Mouse (Mus musculus): Measurements from ENCODE around the gene Dusp13. TPM values are rescaled to one million over a fixed set of nuclear protein-coding genes. Genes with fewer than 3 reads are reported as not detected.

The Dusp13 gene
- polyA plus RNA-seq, 1 experiment: 0.75 TPM

DNA sequence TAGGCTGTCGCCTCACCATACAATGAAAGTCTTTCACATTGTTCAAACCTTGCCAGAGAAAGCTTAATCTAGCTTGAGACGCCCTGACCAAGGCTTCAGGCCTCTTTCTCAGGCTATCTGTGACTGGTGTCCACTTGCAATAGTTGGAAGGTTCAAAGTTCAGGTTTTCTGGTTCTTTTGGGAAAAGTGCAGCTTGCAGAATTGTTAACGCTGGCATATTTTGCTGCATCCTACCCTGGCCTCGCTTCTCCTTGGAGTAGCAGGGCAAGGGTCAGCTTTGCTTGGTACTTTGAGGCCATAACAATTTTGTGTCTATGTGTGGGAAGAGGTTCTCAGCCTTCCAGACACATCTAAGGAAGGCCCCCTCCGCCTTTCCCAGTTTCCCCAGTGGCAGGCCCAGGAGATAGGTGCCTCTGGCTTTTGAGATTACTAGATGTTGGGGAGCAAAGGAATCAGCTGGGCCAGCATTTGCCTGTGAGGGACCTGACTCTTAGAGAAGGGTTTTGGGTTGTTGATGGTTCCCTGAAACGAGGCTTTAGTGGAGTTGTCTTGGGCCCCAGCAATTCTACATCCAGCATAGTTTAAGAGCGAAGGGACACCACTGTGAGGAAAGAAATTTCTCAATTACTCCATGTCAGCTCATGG lies 54.7 kb downstream of the Dusp13 start:
- H3K4me1 ChIP-seq (replicated peaks; ENCODE audit: control insufficient read depth, insufficient read depth, low read length): no peaks in the 10 kb centered on the region
- 93% methylated on average over 7 of the region's 7 CpGs for WGBS
- no peaks in the 10 kb centered on the region for H3K27me3 ChIP-seq (ENCODE audit: control insufficient read depth, insufficient read depth, low read length)
- no peak overlapping the region for H3K4me3 ChIP-seq (ENCODE audit: control insufficient read depth, insufficient read depth, low read length)
- H3K36me3 ChIP-seq (ENCODE audit: control insufficient read depth, insufficient read depth, low read length): no peaks in the 10 kb centered on the region
- TF ChIP-seq POLR2A (IDR thresholded peaks at IDR 0.05; ENCODE audit: control insufficient read depth, extremely low read depth, insufficient read depth, low read length, poor library complexity) (no peak), CTCF (IDR thresholded peaks at IDR 0.05; ENCODE audit: borderline replicate concordance, control insufficient read depth, extremely low read depth, insufficient read depth, low read length, poor library complexity) (no peak)
- DNase-seq: no peak
- no peak overlapping the region for H3K27ac ChIP-seq (ENCODE audit: control insufficient read depth, insufficient read depth, low read length)

DNA sequence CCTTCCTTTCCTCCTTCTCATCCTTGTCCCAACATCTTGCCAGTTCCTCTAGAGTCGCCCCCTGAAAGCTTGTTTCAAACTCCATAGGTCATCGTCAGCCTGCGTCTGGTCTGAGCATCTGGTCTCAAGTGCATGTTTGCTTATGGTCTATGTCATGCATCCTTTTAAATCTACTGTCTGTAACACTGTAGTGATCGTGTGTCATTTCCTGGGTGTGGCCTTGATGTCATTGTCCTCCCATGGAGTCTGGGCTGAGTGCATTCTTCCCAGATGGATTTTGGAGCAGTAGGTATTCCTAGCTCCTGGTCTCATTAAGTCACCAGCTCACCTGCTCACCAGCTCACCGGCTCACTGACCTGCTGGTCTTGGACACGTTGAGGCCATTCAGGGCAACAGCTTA lies 56.0 kb downstream of the Dusp13 start:
- WGBS: 86% methylated on average over 6 of the region's 6 CpGs

DNA sequence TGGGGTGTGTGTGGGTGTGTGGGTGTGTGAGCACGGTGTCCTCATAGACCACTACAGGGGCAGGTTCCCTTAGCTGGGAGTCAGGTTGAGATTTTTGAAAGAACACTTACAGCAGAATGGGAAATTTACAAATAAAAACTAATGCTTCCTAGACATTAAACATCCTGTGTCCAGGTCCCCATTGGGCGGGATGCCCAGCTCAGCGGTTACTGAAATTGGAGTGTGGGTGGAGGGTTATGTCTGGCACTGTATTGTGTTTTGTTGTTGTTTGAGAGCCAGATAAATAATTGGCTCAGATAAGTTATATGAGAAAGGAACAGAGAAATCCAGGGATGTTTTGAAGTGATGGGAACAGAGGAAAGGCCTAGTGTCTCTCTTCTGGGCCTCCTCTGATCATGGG lies 59.9 kb downstream of the Dusp13 start:
- 89% methylated on average over 3 of the region's 3 CpGs for WGBS
- Histone ChIP-seq H3K27ac (ENCODE audit: control insufficient read depth, insufficient read depth, low read length) (no peak overlapping the region), H3K36me3 (ENCODE audit: control insufficient read depth, insufficient read depth, low read length) (no peaks in the 10 kb centered on the region), H3K27me3 (ENCODE audit: control insufficient read depth, insufficient read depth, low read length) (no peaks in the 10 kb centered on the region), H3K4me1 (replicated peaks; ENCODE audit: control insufficient read depth, insufficient read depth, low read length) (no peaks in the 10 kb centered on the region), H3K4me3 (ENCODE audit: control insufficient read depth, insufficient read depth, low read length) (no peak overlapping the region)
- DNase-seq: no peak
- TF ChIP-seq POLR2A (IDR thresholded peaks at IDR 0.05; ENCODE audit: control insufficient read depth, extremely low read depth, insufficient read depth, low read length, poor library complexity) (no peak), CTCF (IDR thresholded peaks at IDR 0.05; ENCODE audit: borderline replicate concordance, control insufficient read depth, extremely low read depth, insufficient read depth, low read length, poor library complexity) (no peak)

More for the DNA sequence above, 56.0 kb downstream of the Dusp13 start:
- Histone ChIP-seq H3K36me3 (ENCODE audit: control insufficient read depth, insufficient read depth, low read length) (no peaks in the 10 kb centered on the region), H3K4me3 (ENCODE audit: control insufficient read depth, insufficient read depth, low read length) (no peak overlapping the region), H3K4me1 (replicated peaks; ENCODE audit: control insufficient read depth, insufficient read depth, low read length) (no peaks in the 10 kb centered on the region), H3K27me3 (ENCODE audit: control insufficient read depth, insufficient read depth, low read length) (no peaks in the 10 kb centered on the region), H3K27ac (ENCODE audit: control insufficient read depth, insufficient read depth, low read length) (no peak overlapping the region)
- TF ChIP-seq CTCF (IDR thresholded peaks at IDR 0.05; ENCODE audit: borderline replicate concordance, control insufficient read depth, extremely low read depth, insufficient read depth, low read length, poor library complexity): no peak
- no peak for TF ChIP-seq POLR2A (IDR thresholded peaks at IDR 0.05; ENCODE audit: control insufficient read depth, extremely low read depth, insufficient read depth, low read length, poor library complexity)
- DNase-seq: no peak

DNA sequence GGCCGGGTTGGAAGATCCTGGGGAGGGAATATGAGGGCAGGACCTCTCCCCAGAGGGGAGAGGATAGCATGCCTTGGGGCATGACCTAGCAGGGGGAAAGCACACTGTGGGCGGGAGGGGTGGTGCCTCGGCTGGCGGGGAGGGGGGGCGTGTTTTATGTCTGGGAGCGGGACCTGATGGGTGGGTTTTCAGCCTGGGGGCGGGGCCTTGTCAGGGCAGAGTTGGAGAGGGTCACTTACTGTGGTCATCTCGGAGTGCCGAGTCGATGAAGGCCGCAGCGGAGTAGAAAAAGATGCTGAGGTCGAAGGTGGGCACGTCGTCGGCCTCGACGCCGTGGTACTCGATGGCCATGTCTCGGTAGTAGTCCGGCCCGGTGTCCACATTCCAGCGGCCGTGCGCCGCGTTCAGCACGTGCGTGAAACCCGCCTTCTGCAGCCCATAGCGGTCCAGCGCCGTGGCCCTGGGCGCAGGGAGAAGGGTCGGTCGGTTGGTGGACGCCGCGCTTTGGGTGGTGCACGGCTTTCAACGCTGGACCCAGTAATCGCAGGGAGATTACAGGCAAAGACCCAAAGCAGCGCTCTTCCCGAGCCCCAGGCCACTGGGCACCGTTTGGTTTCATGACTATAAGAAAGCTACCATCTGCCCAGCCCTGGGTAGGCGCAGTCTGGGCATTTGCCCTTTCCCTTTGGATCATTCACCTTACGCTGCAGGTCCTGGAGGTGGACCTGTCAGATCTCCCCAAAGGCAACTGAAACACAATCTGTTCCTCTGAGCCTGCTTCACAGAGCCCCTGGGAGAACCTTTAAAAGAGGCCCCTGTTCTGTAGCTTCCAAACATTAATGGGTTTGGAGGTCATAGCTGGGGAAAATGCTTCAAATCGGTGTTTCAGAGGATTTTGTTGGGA lies 64.4 kb downstream of the Dusp13 start:
- Histone ChIP-seq H3K27me3 (ENCODE audit: control insufficient read depth, insufficient read depth, low read length) (no peaks in the 10 kb centered on the region), H3K36me3 (ENCODE audit: control insufficient read depth, insufficient read depth, low read length) (no peaks in the 10 kb centered on the region), H3K4me1 (replicated peaks; ENCODE audit: control insufficient read depth, insufficient read depth, low read length) (peaks cover 4% of the 10 kb centered on the region), H3K27ac (ENCODE audit: control insufficient read depth, insufficient read depth, low read length) (no peak overlapping the region), H3K4me3 (ENCODE audit: control insufficient read depth, insufficient read depth, low read length) (no peak overlapping the region)
- DNase-seq: no peak
- TF ChIP-seq CTCF (IDR thresholded peaks at IDR 0.05; ENCODE audit: borderline replicate concordance, control insufficient read depth, extremely low read depth, insufficient read depth, low read length, poor library complexity) (no peak), POLR2A (IDR thresholded peaks at IDR 0.05; ENCODE audit: control insufficient read depth, extremely low read depth, insufficient read depth, low read length, poor library complexity) (no peak)
- WGBS: 83% methylated on average over 49 of the region's 49 CpGs

DNA sequence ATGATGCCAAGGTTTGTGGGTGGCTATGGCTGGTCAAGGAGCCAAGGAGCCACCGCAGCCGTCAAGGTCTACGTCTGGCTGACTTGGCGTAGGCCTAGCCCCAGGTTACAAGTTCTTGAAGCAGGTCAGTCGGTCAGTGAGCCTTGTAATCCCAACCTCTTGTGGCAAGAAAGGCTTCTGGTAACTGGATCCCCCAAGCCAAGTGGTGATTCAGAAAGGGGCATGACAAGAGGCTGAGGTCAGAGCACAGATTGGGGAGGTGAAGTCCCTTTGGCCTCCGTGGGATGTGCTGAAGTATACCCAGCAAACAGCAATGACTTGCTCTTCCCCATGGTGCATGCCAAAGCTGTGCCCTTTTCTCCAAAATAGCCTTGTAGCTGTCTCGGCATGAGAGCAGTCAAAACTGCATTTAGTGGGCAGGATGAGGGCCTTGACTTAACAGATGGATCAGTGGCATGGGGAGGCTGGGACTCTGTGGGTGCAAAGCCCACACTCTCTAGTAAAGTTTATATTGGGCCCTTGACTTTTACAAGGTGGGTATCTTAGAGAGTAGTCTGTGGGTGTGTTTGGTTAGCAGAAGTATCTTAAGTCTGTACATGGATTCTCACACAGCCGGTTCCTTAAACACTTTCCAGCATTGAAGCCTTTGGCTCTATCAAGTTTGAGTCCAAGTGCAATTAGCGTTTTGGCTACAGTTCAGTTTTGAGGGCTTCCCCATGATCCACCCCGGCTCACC lies 65.4 kb downstream of the Dusp13 start:
- Histone ChIP-seq H3K36me3 (ENCODE audit: control insufficient read depth, insufficient read depth, low read length) (no peaks in the 10 kb centered on the region), H3K27me3 (ENCODE audit: control insufficient read depth, insufficient read depth, low read length) (no peaks in the 10 kb centered on the region), H3K4me1 (replicated peaks; ENCODE audit: control insufficient read depth, insufficient read depth, low read length) (peaks cover 4% of the 10 kb centered on the region), H3K27ac (ENCODE audit: control insufficient read depth, insufficient read depth, low read length) (no peak overlapping the region), H3K4me3 (ENCODE audit: control insufficient read depth, insufficient read depth, low read length) (no peak overlapping the region)
- 94% methylated on average over 10 of the region's 10 CpGs for WGBS
- TF ChIP-seq POLR2A (IDR thresholded peaks at IDR 0.05; ENCODE audit: control insufficient read depth, extremely low read depth, insufficient read depth, low read length, poor library complexity) (no peak), CTCF (IDR thresholded peaks at IDR 0.05; ENCODE audit: borderline replicate concordance, control insufficient read depth, extremely low read depth, insufficient read depth, low read length, poor library complexity) (no peak)
- no peak for DNase-seq

DNA sequence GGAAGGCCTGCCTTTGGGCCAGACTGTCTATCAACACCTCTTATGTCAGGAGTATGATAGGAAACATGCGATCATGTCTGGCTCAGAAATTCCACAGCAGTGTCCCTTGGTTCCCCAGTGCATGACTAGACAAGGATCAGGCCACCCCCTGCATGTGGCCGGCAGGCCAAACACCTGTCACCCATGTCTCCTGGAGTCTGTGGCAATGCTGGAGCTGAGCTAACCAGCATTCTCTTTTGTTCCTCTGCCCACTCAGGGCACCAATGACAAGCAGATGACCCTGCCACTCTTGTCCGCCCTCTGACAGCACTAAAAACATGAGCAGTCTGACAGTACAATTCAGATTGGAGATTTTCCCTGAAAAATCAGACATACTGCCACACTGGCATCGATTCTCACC lies 67.1 kb downstream of the Dusp13 start:
- H3K27me3 ChIP-seq (ENCODE audit: control insufficient read depth, insufficient read depth, low read length): no peaks in the 10 kb centered on the region
- H3K36me3 ChIP-seq (ENCODE audit: control insufficient read depth, insufficient read depth, low read length): no peaks in the 10 kb centered on the region
- no peak for DNase-seq
- no peak for TF ChIP-seq CTCF (IDR thresholded peaks at IDR 0.05; ENCODE audit: borderline replicate concordance, control insufficient read depth, extremely low read depth, insufficient read depth, low read length, poor library complexity)
- TF ChIP-seq POLR2A (IDR thresholded peaks at IDR 0.05; ENCODE audit: control insufficient read depth, extremely low read depth, insufficient read depth, low read length, poor library complexity): no peak
- no peak overlapping the region for H3K4me3 ChIP-seq (ENCODE audit: control insufficient read depth, insufficient read depth, low read length)
- 95% methylated on average over 4 of the region's 4 CpGs for WGBS
- H3K4me1 ChIP-seq (replicated peaks; ENCODE audit: control insufficient read depth, insufficient read depth, low read length): peaks cover 14% of the 10 kb centered on the region
- peak overlapping the region; percentile 23; the same call in 1 of the 2 replicates for H3K27ac ChIP-seq (ENCODE audit: control insufficient read depth, insufficient read depth, low read length)

Other genes starting within 250 kb of the Dusp13 start
- gene Dupd1, start 36.6 kb downstream of the Dusp13 start, polyA plus RNA-seq (2012; rRNA removed): 0.24 TPM in 1 of 2 replicates, not detected in the other
- gene Samd8, start 650 bp downstream of the Dusp13 start, polyA plus RNA-seq (2012; rRNA removed): 12.1 and 13.3 TPM in 2 replicates
- 109 and 118 TPM in 2 replicates for gene Vdac2, start 74.1 kb upstream of the Dusp13 start, polyA plus RNA-seq (2012; rRNA removed)
- gene Comtd1, start 97.8 kb upstream of the Dusp13 start, polyA plus RNA-seq (2012; rRNA removed): 18.3 and 19.9 TPM in 2 replicates
- 8.1 and 8.4 TPM in 2 replicates for gene Zfp503, start 238.4 kb upstream of the Dusp13 start, polyA plus RNA-seq (2012; rRNA removed)